Mouse (Mus musculus): ENCODE data around the gene Slc30a6. TPM values are rescaled to one million over a fixed set of nuclear protein-coding genes. Genes with fewer than 3 reads are reported as not detected.
"Not testable (repeated sequence)": the region's sequence is repeated elsewhere in the genome, so short reads cannot be mapped to it uniquely, and the experiment has no call there.

Gene Slc30a6
- total RNA-seq, 2 experiments from 2014 or later, result 13.3 to 13.9 TPM

DNA sequence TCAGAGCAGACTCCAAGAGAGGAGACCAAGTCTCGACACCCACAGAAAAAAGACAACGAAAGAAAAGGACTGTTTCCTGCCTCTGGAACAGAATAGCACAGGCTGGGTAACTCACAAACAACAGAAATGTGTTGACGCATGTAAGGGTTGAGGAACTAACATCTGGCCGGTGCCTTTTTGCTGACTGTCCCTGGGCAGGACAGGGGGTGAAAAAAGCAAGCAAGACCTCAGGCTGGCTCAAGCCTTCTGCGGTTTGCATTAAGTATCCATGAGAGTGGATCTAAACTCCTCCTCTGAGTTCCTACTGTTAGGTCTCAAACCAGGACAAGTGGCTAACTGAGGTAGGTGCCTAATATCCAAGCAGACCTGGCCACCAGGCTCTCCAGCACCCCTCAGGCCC, 37.2 kb downstream of the Slc30a6 start:
- intact Hi-C loops (cut with DNase I), result no loop called here
- no peak for DNase-seq (ENCODE audit: low spot score in 2 of 2)

DNA sequence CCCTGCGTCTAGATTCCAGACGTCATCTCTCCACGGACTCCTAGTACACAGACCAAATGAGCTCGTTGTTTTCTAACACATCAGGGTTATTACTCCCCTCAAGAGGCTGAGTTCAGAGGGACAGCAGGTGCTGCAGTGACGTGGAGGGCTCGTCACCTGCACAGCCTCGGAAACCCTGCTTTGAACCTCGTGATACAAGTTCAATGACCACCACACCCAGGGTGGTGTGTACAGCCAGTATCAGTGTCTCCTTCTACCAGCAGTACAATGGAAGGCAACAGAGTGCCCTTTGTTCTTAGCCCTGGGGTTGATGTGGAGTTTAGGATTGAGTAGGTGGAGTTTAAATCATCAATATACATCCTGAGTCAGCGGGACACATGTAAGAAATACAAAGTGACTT, 42.4 kb downstream of the Slc30a6 start:
- intact Hi-C loops (cut with DNase I), result no loop called here
- DNase-seq (ENCODE audit: low spot score in 2 of 2), result no peak

DNA sequence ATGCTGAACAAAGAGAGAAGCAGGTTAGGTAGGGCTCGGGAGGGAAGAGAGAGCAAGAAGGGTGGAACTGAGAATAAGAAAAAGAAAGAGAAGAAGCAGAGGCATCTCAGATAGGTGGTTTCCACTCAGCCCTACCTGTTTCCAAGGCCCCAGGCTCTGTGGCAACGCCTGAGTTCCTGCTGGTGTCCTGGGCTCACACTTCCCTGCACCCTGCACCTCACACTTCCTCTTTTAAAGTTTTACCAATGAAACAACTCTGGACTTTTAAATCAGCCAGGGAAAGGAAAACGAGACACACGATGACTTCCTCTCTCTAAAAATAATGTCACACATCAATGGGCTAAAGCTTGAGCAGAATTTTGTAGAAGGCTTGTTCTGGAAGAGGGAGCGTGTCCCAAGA, 45.1 kb downstream of the Slc30a6 start:
- intact Hi-C loops (cut with DNase I), result no loop called here
- DNase-seq (ENCODE audit: low spot score in 2 of 2), result no peak

DNA sequence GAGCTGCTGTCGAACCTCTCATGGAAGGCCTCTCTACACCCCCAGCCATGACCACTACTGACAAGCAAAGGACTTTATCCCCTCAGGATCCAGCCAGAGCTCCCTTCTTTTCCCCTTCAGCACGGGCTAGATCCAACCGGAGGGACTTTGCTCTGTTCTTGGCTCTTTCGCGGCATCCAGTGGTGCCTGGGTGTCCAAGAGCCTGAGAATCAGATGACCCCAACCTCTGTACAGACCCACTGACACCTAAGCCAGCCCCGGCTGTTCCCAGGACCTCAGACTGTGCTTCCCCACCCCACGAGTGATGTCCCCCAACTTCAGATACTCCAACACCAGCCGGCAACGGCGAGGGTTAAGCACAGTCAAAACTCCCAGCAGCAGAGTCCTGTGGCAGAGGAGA, 54.4 kb downstream of the Slc30a6 start:
- intact Hi-C loops (cut with DNase I), result no loop called here
- DNase-seq (ENCODE audit: low spot score in 2 of 2), result no peak

DNA sequence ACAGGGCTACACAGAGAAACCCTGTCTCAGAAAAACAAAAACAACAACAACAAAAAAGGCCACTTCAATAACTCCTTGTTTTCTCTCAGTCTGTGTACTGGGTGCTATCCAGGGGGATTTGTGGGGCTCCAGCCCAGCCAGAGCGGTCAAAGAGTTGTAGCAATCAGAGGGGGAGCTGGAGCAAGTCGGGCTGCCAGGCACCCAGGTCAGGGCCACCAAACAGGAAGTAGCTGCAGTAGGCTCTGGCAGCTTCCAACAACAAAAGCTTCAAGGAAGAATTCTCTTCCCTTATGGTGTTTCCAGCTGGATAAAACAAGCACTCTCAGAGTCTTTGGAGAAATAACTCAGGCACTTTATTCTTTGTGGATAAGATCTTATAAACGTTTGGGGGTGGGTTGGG, 58.5 kb downstream of the Slc30a6 start:
- no peak for DNase-seq (ENCODE audit: low spot score in 2 of 2)
- intact Hi-C loops (cut with DNase I), result no loop called here

DNA sequence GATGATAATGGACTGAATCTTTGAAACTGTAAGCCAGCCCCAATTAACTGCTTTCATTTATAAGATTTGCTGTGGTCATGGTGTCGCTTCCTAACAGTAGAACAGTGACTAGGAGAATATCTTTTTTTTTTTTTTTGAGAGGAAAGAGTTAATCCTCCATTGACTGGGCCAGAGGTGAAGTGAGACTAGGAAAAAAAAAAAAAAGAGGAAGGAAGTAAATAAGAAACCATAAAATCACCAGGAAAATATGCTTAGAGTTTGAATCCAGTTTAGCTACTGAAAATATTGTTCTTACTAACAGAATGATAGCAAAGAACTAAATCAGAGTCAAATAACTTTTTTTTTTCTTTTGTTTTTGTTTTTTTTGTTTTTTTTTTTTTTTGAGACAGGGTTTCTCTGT, 59.3 kb downstream of the Slc30a6 start:
- intact Hi-C loops (cut with DNase I), result no loop called here
- no peak for DNase-seq (ENCODE audit: low spot score in 2 of 2)

DNA sequence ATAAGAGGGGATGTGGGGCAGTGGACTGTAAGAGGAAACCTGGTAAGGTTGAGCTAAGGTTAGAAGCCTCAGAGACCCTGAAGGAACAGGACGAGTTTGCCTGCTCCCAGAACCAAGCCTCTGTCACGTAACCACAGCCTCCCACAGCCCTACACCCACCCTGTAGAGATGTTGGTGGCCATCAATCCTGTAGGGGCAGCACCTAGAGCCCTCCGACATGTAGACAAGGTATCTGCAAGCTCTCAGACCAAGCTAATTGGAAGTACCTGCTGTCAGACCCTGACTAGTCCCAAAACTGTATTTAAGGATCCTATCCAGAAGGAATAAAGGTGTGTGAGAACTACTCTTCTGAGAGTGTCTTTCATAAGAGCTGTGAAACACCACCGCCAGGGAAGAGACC, 60.0 kb downstream of the Slc30a6 start:
- intact Hi-C loops (cut with DNase I), result no loop called here
- DNase-seq (ENCODE audit: low spot score in 2 of 2), result no peak

DNA sequence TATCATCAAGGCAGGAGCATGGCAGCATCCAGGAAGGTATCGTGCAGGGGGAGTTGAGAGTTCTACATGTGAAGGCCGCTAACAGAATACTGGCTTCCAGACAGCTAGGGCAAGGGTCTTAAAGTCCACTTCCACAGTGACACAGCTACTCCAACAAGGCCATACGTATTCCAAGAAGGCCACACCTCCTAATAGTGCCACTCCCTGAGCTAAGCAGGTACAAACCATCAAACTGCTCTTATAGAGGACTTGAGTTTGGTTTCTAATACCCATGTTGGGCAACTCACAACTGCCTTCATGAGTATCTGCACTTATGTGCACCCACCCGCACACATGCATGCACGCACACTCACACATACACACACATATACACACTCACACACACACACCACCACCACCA, 61.4 kb downstream of the Slc30a6 start:
- intact Hi-C loops (cut with DNase I), result no loop called here

DNA sequence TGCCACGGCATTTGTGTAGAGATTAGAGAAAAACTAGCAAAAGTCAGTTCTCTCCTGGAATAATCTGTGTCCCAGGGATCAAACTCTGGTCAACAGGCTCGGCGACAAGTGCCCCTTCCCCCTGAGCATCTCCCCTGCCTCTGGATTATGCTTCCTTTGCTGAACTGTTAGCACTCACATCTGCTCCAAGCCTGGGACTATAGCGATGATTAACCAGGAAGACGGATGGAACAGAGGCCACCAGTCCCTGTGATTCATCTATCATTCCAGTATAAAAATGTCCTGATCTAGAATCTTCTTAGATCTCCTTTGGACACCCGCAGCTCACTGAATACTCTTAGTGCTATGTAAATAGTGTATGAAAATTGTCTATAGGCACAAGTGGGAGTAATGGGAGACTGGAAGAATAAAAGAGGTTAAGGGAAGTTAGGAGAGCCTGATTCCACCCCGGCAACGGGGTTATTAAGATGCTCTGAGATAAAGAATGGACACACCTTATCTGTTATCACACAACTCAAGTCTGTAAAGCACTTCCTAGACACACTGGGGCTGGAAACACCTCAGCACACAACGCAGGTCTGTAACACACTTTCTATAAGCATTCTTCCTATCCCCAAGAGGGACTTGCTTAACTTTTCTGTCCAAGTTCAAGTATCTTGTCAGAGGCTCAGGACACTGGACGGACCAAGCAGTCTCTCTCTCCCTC, 62.7 kb downstream of the Slc30a6 start:
- DNase-seq (ENCODE audit: low spot score in 2 of 2), result no peak
- intact Hi-C loops (cut with DNase I), result no loop called here

More for the DNA sequence above, 61.4 kb downstream of the Slc30a6 start:
- DNase-seq (ENCODE audit: low spot score in 2 of 2), result no peak

DNA sequence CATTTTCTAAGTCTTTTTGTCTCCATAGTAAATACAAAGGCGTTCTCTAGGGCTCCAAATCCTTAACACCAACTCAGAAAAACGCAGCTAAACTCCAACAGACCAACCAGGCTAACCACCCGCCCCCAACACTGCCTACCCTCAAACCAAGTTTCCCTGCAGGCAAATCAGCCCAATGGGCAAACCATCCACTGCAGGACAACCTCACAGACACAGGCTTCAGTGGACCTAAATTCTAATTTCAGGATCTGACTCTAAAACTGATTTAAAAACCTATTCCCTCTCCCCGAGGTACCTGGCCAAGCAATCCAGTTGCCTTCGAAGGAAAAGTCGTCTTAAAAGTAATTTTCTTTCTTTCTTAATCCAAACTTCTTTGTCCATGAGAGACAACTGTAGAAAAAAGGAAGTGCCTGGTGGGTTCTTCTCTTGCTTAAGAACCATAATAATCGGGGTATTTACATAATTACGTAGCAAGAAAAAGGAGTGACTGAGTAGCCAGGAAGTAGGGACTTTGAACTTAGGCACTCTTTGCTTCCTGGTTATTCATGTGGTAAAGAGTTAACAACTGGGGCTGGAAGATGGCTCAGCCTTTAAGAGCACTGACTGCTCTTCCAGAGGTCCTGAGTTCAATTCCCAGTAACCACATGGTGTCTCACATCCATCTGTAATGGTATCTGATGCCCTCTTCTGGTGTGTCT, 63.5 kb downstream of the Slc30a6 start, which contains the start of gene Nlrc4:
TSS of gene Nlrc4 (minus strand) at position 432 of the 698 bp plus-strand sequence.
- no peak for DNase-seq (ENCODE audit: low spot score in 2 of 2)
- intact Hi-C loops (cut with DNase I), result no loop called here

DNA sequence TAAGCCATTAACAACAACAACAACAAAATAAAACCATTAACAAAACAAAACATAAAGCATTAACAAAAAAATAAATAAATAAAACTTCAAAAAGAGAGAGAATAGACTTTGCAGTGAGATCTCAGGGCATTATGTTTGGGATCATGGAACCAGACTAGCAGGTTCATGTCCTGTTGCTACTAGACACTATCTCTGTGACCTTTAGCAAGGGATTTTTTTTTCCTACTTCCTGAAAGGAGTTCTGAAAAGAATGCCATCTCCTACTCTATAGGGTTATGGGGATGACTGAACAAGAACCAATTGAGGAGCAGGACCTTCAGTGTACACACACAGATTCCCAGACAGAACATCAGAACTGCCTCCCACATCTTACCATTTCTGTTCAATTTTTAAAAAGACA, 68.1 kb downstream of the Slc30a6 start:
- intact Hi-C loops (cut with DNase I), result no loop called here
- no peak for DNase-seq (ENCODE audit: low spot score in 2 of 2)

DNA sequence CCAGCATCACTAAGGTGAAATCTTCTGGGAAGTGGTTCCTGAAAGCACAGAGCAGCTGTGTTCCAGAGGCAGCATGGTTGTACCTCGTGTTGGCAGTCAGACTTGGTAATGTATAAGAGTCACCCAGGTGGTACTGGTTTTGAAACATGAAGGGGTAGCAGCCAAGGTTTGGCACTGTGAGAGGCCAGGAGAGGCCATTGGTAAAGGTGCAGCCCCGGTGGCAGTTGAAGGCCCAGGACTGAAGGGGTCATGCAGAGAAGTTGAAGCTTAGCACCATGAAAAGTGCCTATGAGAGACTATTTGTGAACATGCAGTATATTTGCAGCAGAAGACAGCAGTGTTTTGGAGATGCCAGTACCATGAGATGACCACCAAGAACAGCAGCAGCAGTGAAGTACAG, 72.6 kb downstream of the Slc30a6 start:
- DNase-seq (ENCODE audit: low spot score in 2 of 2); intact Hi-C loops (cut with DNase I): not testable (repeated sequence)

DNA sequence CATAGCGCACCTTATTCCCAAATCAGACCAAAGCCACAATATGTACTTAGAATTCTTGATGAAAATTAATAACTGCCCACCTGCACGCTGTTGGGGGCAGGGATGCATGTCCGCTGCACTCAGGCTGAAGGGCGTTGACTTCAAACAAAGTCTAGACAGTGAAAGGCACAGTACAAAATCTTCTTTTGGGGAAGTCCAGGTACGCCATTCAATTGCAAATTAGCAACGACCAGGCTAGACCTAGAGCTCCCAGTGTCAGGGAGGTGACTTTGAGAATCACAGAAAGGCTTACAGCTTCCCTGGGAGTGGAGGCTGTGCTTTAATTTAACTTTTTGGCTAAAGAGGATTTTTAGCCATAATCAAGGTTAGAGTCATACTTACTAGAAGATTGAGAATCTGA, 74.7 kb downstream of the Slc30a6 start:
- intact Hi-C loops (cut with DNase I); DNase-seq (ENCODE audit: low spot score in 2 of 2): not testable (repeated sequence)

Other genes starting within 250 kb of the Slc30a6 start
- gene Memo1, start 100.1 kb upstream of the Slc30a6 start, total RNA-seq (2021), result 10 to 100 TPM; 43.1 to 49.7 TPM
- gene Dpy30, start 71.7 kb upstream of the Slc30a6 start, total RNA-seq (2021), result 10 to 100 TPM; 43.9 to 50.5 TPM
- gene Spast, start 56.6 kb upstream of the Slc30a6 start, total RNA-seq (2021), result 10 to 100 TPM; 55.0 to 59.4 TPM
- gene Nlrc4, start 63.5 kb downstream of the Slc30a6 start, total RNA-seq (2021), result under 1 TPM; 0.07 to 0.30 TPM
- gene Yipf4, start 93.9 kb downstream of the Slc30a6 start, total RNA-seq (2021), result 10 to 100 TPM; 74.8 to 87.1 TPM
- gene Birc6, start 132.7 kb downstream of the Slc30a6 start, total RNA-seq (2021), result 100 to 1,000 TPM; 138 to 140 TPM

All from left cerebral cortex, postnatal 25 days (tissue).